Mouse (Mus musculus) C2C12 (cell line): ENCODE measurements around the gene Casd1.

ENCODE experiments used
- CEBPB ChIP-seq: IDR thresholded peaks from one replicate; pipeline ENCODE4 v1.6.1; 2011; ENCODE audit warnings: low read depth, mild to moderate bottlenecking, control low read depth, moderate library complexity
- CTCF ChIP-seq: IDR thresholded peaks from one replicate; pipeline ENCODE4 v1.5.1; 2011; ENCODE audit not compliant: control insufficient read depth, insufficient read depth, insufficient read length

GRCm38 (mm10) chr6:4578343-4578742 lies 22.3 kb upstream of the Casd1 start:
- TF ChIP-seq CEBPB (peak; percentile 29), CTCF (no peak)
